Mouse (Mus musculus) cerebellum, adult 2 months (tissue): ENCODE data around the gene Cyp2c23. TPM values are rescaled to one million over a fixed set of nuclear protein-coding genes. Genes with fewer than 3 reads are reported as not detected.

ENCODE experiments used
- DNase-seq, 2 experiments: peaks; one replicate each; pipeline ENCODE4 v3.0.0; 2021
- H3K27ac ChIP-seq: fragments of 200-500 bp; 2 replicates; pipeline ENCODE4 v1.5.1; 2012; ENCODE audit warnings: low read length, control low read depth, inconsistent platforms; ENCODE audit not compliant: insufficient read depth
- H3K27me3 ChIP-seq: fragments of 200-500 bp; 2 replicates; pipeline ENCODE4 v1.6.1; 2012; ENCODE audit warnings: inconsistent platforms, mild to moderate bottlenecking, low read length, moderate library complexity; ENCODE audit not compliant: control insufficient read depth, insufficient read depth
- H3K4me1 ChIP-seq: fragments of 200-500 bp; 2 replicates; pipeline ENCODE4 v1.6.1; 2011; ENCODE audit warnings: low read length; ENCODE audit not compliant: control insufficient read depth, insufficient read depth
- H3K4me3 ChIP-seq: fragments of 200-500 bp; replicated peaks from 2 replicates; pipeline ENCODE3; 2011; ENCODE audit warnings: mild to moderate bottlenecking, low read depth, low read length, control low read depth; ENCODE audit not compliant: insufficient read depth
- CTCF ChIP-seq: fragments of 200-500 bp; IDR thresholded peaks from 2 replicates; pipeline ENCODE4 v1.5.1; 2011; ENCODE audit warnings: low read depth, mild to moderate bottlenecking, control low read depth, low read length, moderate library complexity, borderline replicate concordance; ENCODE audit not compliant: insufficient read depth
- POLR2A ChIP-seq: fragments of 200-500 bp; IDR thresholded peaks from 2 replicates; pipeline ENCODE4 v1.6.1; 2011; ENCODE audit warnings: low read length, control low read depth, borderline replicate concordance; ENCODE audit not compliant: insufficient read depth
- WGBS: fragments of 180-500 bp; shearing (Covaris S2); methylation state at CpG from one replicate; pipeline ENCODE4 v1.1.7; 2018; 5-methylcytosine and 5-hydroxymethylcytosine counted together
- polyA plus RNA-seq: library from polyadenylated mRNA; depleted of rRNA; stranded (reverse); fragments of >200 nt; gene quantifications from 2 replicates; pipeline ENCODE4 v1.2.3, GENCODE M21; 2012

Cyp2c23 gene
- polyA plus RNA-seq, 1 experiment, result not detected

GRCm38 (mm10) chr19:44067323-44068049 lies 38.5 kb upstream of the Cyp2c23 start:
- Histone ChIP-seq H3K27ac (no peak overlapping the region), H3K4me1 (no peaks in the 10 kb centered on the region; the same call in 1 of the 2 replicates), H3K27me3 (no peaks in the 10 kb centered on the region), H3K4me3 (no peak overlapping the region)
- WGBS, result 77% methylated on average over 9 of the region's 9 CpGs
- TF ChIP-seq CTCF (no peak), POLR2A (no peak)
- no peak for DNase-seq

DNA sequence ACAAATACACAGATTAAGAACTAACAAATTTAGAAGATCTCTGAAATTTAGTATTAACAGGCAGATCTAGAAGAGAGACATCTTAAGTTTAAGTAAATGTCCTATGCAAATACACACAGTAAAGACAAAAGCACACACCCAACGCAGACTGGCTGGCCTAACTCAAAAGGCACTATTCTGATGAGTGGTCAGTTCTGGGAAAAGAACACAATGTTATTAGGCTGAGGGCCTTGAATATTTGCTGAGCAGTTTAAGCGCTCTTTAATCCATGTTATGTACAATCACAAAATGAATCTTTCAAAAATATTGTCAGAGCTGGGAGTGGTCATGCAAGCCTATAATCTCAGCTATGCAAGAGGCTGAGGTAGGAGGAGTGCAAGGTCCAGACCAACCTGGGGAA lies 35.7 kb upstream of the Cyp2c23 start:
- TF ChIP-seq POLR2A, result no peak
- no peak for TF ChIP-seq CTCF
- Histone ChIP-seq H3K27ac (no peak overlapping the region), H3K27me3 (no peaks in the 10 kb centered on the region), H3K4me3 (no peak overlapping the region), H3K4me1 (no peaks in the 10 kb centered on the region; the same call in 1 of the 2 replicates)
- no peak for DNase-seq
- 94% methylated on average over 2 of the region's 2 CpGs for WGBS

DNA sequence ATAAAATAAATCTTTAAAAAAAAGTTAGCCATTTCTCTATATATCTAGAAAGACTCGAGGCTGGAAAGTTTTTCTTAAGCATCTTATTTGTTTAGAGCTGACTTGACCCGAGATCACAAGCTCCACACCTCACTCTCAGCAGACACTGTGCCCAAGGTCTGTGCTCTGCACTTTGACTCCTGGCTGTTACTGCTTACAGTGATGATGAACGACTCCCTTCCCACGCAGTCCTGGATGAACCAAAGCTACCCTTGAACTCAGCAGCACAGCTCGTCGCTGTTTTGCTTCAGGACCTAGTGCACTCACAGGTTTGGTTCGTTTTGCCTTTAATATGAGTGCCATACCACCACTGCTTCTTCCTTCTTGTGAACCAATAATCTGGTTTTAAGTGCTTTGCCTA lies 34.8 kb upstream of the Cyp2c23 start:
- 86% methylated on average over 7 of the region's 7 CpGs for WGBS
- TF ChIP-seq CTCF (no peak), POLR2A (no peak)
- no peak for DNase-seq
- no peak overlapping the region for H3K4me3 ChIP-seq
- no peaks in the 10 kb centered on the region for H3K27me3 ChIP-seq
- H3K27ac ChIP-seq, result no peak overlapping the region
- H3K4me1 ChIP-seq, result no peaks in the 10 kb centered on the region; the same call in 1 of the 2 replicates

- 88% methylated on average over 3 of the region's 3 CpGs for WGBS
- no peak overlapping the region for H3K4me3 ChIP-seq
- no peaks in the 10 kb centered on the region for H3K27me3 ChIP-seq
- DNase-seq, result no peak
- no peaks in the 10 kb centered on the region; the same call in 1 of the 2 replicates for H3K4me1 ChIP-seq
- TF ChIP-seq CTCF, result no peak
- no peak overlapping the region for H3K27ac ChIP-seq
Observed at GRCm38 (mm10) chr19:44060226-44060625, 31.2 kb upstream of the Cyp2c23 start.

DNA sequence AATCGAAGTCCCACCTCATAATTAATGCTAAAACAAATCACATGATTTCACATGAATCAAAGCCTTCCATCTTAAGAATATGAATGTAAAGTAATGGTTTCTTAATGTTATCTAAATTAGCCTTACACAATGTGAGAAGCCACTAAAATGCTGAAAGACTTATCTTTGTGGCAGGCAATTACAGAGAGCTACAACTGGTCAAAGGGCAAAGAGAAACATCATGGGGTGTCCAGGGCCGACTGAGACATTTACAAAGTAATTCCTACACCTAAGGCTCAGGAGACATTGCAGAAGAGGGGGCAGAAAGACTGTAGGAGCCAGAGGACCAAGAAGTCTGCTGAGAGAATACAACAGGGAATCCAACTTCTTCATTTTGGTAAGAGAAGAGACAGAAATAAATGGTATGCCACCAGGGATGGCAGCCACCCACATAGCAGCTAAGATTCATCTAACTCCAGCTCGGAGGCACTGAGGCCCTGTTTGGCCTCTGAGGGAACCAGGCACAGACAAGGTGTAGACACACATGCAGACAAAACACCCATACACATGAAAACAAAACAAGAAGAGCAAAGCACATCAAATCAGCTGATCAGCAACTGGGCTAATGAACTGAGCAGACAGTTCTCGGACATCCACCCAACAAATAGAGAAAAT lies 26.3 kb upstream of the Cyp2c23 start:
- WGBS, result 78% methylated on average over 4 of the region's 4 CpGs
- no peak overlapping the region for H3K27ac ChIP-seq
- no peaks in the 10 kb centered on the region for H3K27me3 ChIP-seq
- no peak overlapping the region for H3K4me3 ChIP-seq
- no peak for DNase-seq
- no peaks in the 10 kb centered on the region for H3K4me1 ChIP-seq
- TF ChIP-seq CTCF, result no peak
- TF ChIP-seq POLR2A, result no peak

DNA sequence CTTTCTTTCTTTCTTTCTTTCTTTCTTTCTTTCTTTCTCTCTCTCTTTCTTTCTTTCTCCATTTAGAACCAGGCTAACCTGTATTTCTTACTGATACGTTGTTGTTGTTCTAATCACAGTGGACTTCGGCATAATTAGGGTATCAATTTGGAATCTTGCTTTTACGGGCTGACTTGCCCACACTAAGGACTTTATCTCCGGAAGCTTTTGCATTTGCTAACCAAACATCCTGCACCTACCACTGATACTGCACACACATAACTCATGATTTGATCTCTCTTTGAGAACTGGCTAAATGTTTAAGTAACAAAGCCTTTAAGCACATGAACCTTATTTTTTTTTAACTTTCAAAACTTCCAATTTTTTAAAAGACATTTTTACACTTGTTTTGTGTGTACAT lies 21.4 kb upstream of the Cyp2c23 start:
- TF ChIP-seq CTCF (no peak), POLR2A (no peak)
- 89% methylated on average over 4 of the region's 4 CpGs for WGBS

GRCm38 (mm10) chr19:44049282-44049681 lies 20.3 kb upstream of the Cyp2c23 start:
- no peak for TF ChIP-seq CTCF
- no peak for TF ChIP-seq POLR2A
- no peaks in the 10 kb centered on the region for H3K4me1 ChIP-seq
- no peak overlapping the region for H3K4me3 ChIP-seq
- no peak overlapping the region for H3K27ac ChIP-seq
- WGBS, result 61% methylated on average over 3 of the region's 3 CpGs
- no peak for DNase-seq
- no peaks in the 10 kb centered on the region for H3K27me3 ChIP-seq

More for the DNA sequence above, 21.4 kb upstream of the Cyp2c23 start:
- Histone ChIP-seq H3K27me3 (no peaks in the 10 kb centered on the region), H3K4me1 (no peaks in the 10 kb centered on the region), H3K4me3 (no peak overlapping the region), H3K27ac (no peak overlapping the region)
- no peak for DNase-seq

DNA sequence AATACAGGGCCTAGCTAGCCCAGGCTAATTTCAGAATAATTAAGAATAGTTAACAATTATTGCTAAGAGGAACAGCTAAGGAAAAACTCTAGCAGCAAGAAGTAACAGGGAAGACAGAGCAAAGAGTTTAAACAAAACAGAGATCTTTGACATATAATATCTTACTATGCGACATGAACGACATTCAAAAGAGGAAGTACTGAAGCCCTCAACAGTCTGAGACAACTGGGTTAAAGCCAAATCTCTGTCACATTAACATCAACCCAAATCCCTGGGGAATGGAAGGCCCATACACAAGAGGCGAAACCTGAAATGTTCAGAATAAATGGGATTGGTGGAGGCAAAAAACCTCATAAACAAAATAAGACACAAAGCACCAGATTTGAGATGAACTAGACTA lies 16.8 kb upstream of the Cyp2c23 start:
- WGBS, result 59% methylated on average over 3 of the region's 3 CpGs
- no peak overlapping the region for H3K4me3 ChIP-seq
- peaks cover 2% of the 10 kb centered on the region; the same call in 1 of the 2 replicates for H3K4me1 ChIP-seq
- DNase-seq, result no peak
- H3K27me3 ChIP-seq, result no peaks in the 10 kb centered on the region
- H3K27ac ChIP-seq, result no peak overlapping the region
- no peak for TF ChIP-seq CTCF
- TF ChIP-seq POLR2A, result no peak

- DNase-seq, result no peak
- H3K4me3 ChIP-seq, result no peak overlapping the region
- WGBS, result 69% methylated on average over 5 of the region's 5 CpGs
- peaks cover 2% of the 10 kb centered on the region; the same call in 1 of the 2 replicates for H3K4me1 ChIP-seq
- H3K27ac ChIP-seq, result no peak overlapping the region
- no peaks in the 10 kb centered on the region for H3K27me3 ChIP-seq
- no peak for TF ChIP-seq POLR2A
- no peak for TF ChIP-seq CTCF
Observed at GRCm38 (mm10) chr19:44042121-44042520, 13.1 kb upstream of the Cyp2c23 start.
